Mouse (Mus musculus) cerebellum, postnatal 4 days (tissue): ENCODE measurements at regions not wholly inside any gene's neighbourhood (a gene's known extent, or its start where the extent isn't known, plus 50 kb on each side); places are given as distances from the start of the nearest gene placed in this dataset.

Source experiments
- DNase-seq, 2 experiments: peaks; one replicate each; pipeline ENCODE4 v3.0.0; 2022; ENCODE audit warnings: low spot score in 2 of 2, mixed read lengths in 1 of 2

- peak in 1 of 2 experiments; percentile 40 for DNase-seq
These were observed 177.2 kb upstream of the Scn7a start for GRCm38 (mm10) chr2:66961808-66962519.

- peak in 1 of 2 experiments; percentile 2 for DNase-seq
These were observed 156.5 kb upstream of the Scn7a start for GRCm38 (mm10) chr2:66941188-66941587.

- DNase-seq: no peak
These were observed 113.3 kb upstream of the Scn7a start for GRCm38 (mm10) chr2:66898032-66898431.

- DNase-seq: no peak
These were observed 82.9 kb upstream of the Scn7a start for GRCm38 (mm10) chr2:66867457-66868216.
